Mouse (Mus musculus) WW6 (cell line): ENCODE measurements around the gene Unc93b1.

Experiments used
- DNase-seq: peaks from one replicate; pipeline ENCODE4 v3.0.0-alpha.2; 2013; ENCODE audit warnings: low read depth, low spot score

Gene Unc93b1

DNA sequence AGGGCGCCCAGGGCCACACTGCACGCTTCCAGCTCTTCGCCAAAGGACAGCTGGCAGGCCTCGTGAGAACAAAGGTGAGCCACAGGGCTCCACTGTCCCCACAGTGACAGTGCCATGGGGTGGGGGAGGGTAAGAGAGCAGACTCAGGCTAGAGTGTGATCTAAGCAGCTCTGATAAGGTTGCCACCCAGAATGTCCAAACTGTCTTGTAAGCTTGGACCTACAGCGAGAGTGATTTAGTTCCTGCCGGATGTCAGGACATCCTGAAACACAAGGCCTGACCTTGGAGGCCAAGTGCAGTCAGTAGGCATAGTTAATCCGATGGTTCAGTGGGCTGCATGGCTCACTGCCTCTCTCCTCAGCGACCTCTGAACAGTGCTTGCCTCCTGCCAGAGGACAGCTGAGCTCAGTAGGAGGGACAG lies 50.3 kb downstream of the Unc93b1 start:
- no peak for DNase-seq

DNA sequence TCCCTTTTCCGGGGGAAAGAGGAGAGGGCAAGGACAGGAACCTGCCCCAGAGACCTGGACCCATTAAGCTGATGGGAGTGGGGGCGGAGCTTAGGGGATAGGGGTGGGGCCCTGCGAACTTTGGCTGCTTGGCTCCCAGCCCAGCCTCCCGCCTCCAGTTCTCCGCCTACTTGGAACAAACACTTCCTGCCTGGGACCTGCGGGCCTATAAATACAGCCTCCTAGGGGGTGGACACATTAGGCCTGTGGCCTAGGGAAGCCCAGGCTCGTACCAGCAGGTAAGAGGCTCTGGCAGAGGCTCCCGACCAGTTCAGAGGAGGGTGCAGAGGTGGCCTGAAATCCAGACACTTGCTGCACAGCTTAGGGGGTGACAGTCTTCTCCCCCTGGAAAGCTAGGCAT lies 51.3 kb downstream of the Unc93b1 start, which contains the start of gene Acy3:
Acy3 (plus strand) TSS at position 237 of the 400 bp plus-strand sequence.
- DNase-seq: no peak

DNA sequence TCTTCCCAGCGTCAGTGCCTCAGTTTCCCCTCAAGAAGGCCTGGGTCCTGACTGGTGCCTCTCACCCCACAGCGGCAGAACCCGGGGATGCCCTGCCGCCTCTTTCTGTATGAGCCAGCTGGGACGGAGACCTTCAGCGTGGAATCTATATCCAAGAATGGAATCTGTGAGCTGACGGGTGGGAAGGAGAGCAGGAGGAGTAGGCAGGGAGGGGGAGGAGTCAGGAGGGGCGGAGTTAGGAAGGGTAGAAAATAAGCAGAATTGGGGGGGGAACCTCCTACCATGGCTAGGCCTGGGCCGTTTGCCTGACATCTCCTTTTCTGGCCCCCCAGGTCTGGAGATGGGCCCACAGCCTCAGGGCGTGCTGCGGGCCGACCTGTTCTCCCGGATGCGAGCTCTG lies 53.1 kb downstream of the Unc93b1 start:
- no peak for DNase-seq

DNA sequence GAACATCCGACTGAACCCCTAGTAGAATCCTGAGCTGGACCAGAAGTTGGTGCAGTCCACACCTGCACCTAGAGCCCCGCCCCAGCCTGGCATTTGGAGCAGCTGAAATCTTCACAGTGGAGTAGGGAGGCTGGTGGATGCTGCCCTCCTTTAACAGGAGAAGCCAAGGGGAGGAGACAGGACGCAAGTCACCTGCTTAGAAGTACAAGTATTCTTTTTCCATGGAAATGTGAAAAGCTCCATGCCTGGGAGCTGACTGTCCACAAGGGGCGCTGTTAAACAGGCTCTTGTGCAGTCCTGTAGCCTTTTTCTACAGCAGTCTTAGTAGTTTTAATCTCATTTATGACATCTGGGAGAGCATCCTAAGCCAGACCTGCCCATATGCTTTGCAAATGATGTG lies 53.8 kb downstream of the Unc93b1 start:
- no peak for DNase-seq

DNA sequence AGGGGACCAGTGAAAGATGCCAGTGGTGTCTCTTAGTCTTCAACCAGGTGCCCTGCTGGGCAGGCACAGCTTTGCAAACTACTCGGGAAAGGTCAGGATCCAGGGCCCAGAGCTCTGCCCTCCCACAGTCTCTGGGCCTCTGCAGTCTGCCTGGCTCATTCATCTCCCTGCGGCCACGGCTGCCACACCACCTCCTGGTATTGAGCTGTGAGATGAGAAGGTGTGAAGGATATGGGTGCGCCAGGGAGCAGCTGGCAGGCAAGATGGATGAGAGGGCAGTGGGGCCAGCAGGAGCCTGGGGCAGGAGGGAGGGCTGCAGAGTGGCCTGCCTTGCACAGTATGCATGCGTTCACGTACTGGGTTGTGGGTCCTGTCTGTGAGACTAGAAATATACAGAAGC lies 55.8 kb downstream of the Unc93b1 start:
- DNase-seq: no peak

DNA sequence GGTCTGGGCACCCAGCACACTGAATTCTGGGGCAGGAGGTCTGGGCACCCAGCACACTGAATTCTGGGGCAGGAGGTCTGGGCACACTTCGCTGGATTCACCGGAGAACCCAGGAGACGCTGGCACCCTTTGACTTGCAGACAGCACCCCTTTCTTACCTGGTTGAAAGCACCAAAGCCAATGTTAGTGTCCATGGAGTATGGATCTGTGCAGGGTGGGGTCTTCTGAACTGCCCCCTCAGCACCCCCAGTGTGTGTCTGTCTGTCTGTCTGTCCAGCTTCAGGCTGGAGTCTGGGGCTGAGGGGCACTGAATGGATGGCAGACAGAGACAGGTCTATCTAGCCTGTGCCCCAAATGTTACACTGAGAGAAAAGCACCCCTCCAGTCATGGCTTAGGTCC lies 56.6 kb downstream of the Unc93b1 start:
- no peak for DNase-seq

DNA sequence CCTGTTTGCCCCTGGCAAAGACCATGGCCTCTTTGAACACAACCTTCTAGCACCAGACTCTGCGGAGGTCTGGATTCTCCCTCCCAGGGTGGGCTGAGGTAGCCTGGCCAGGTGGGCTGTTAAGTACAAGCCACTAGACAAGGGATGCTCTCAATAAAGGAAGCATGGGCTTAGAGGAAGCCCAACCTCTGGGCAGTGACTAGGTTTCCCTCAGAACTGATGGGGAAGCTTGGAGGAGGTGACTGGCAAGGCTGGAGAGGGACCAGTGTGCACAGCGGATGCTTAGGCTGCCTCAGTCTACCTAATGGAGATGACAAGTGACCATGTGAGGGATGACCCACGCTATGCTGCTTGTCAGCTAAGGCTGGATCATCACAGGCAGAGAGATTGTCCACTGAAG lies 57.0 kb downstream of the Unc93b1 start:
- DNase-seq: no peak

DNA sequence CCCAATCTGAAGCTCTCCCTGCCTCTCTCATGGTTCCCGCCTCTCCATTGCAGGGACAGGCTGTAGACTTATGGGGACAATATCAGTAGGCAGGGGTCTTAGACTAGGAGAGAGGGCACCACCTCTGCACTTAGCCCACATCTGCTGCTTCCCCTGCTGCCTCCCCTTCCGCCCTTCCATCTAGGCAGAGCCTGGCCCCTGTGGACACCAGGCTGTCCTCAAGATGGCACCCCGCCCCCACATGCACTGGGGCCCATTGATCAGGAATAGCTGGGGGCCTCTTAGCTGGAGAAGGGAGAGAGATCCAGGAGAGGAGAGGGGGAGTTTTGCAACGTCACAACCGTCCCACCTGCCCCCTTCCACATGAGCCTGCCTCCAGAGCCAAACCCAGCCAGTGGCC lies 57.4 kb downstream of the Unc93b1 start, which contains the start of gene Tbx10:
Tbx10 (plus strand) TSS at position 337 of the 400 bp plus-strand sequence.
- no peak for DNase-seq

DNA sequence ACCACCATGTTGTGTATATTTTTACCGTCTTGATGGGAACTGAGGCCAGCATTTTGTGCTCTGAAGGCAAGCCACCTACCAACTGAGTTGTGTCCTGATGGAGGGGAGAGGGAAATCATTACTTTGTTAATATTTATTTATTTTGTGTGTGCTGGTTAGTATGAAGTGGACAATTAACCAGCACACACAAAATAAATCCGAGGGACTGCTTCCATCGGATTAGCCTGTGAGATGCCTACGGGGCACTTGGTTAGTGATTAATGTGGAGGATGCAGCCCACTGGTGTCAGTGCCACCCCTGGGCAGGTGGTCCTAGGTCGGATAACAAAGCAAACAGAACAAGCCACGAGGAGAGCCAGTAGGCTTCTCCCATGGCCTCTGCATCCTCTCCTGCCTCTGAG lies 59.9 kb downstream of the Unc93b1 start:
- DNase-seq: no peak

DNA sequence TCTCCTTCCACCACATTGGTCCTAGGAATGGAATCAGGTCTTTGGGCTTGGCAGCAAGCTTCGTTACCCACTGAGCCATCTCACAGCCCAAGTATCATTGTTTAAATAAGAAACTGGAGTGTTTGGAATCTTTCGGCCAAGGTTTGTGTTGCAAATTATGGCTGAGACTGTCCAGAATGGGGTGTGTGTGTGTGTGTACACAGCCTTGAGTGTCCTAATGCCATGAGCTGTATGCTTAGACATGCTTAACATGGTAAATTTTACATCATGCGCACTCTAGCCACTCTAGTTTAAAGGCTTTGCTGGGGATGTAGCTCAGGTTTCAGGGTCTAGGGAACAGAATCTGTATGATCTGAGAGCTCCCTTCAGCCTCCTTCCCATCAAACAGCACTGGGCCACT lies 60.5 kb downstream of the Unc93b1 start:
- no peak for DNase-seq

DNA sequence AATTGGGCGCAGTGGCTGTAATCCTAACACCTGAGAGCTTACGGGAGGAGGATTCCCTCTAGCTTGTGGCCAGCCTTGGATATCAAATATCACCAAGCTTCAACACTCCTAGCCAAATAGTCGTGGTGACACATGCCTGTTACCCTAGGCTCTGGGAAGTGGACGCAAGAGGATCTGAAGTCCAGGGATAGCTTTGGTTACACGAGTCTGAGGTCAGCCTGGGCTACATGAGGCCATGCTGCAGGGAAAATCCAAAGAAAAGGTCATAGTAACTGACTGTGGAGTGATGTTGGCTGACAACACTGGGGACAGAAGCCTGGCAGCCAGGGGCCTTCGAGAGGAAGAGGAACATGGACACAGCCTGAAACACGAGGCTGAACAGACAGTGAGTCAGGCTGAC lies 61.1 kb downstream of the Unc93b1 start:
- no peak for DNase-seq

DNA sequence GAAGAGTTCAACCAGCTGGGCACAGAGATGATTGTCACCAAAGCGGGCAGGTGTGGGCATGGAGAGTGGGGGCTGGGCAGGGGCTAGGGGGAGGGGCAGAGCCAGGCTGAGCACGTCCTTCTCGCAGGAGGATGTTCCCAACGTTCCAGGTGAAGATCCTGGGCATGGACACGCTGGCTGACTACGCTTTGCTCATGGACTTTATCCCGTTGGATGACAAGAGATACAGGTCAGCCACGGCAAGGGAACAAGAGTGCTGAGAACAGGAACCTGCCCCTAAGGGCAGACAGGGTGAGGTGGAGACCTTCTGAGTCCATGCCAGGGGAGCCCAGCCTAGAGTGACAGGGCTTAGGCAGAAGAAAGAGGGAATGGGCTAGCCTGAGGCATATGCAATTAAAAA lies 61.8 kb downstream of the Unc93b1 start:
- no peak for DNase-seq

DNA sequence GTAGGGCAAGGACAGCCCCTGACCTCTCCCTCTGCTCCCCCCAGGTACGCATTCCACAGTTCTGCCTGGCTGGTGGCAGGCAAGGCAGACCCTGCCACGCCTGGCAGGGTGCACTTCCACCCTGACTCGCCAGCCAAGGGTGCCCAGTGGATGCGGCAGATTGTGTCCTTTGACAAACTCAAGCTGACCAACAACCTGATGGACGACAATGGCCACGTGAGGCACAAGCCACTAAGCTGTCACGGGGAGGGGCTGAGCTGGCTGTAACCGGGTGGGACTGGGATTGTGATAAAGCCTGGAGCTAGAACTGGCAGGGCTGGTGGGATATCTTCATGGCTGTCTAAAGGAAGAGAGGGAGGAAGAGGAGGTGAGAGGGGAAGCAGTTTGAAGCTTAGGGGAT lies 62.2 kb downstream of the Unc93b1 start:
- no peak for DNase-seq

DNA sequence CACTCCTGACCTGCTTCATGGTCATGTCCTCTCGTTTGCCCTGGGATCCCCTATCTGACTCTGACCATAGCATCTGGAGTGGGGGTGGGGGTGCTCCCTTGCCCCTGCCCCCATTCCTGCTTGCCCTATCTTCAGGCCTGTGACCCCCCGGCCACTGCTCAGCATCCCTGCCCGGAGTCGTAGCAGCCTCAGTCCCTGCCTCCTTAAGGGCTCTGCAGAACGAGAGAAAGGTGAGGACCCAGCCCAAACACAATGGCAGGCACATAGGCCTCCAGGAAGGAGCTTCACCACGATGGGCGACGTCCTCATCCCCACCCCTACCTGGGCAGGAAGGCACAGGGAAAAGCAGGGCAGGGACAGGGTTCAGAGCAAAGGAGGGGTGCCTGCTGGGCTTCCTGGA lies 63.3 kb downstream of the Unc93b1 start:
- DNase-seq: no peak
